Mouse (Mus musculus): ENCODE measurements around the gene Zfp512. TPM values are rescaled to one million over a fixed set of nuclear protein-coding genes. Genes with fewer than 3 reads are reported as not detected.

Zfp512 gene
- total RNA-seq (2023), result 10 to 100 TPM; 14.9 to 15.3 TPM

GRCm38 (mm10) chr5:31451878-31452561 lies at the start of gene Zfp512:
Gene Zfp512 (plus strand): TSS chr5:31452431.

GRCm38 (mm10) chr5:31485440-31485839 lies 33.2 kb downstream of the Zfp512 start, which contains the start of gene 4930548H24Rik:
Gene 4930548H24Rik (plus strand): TSS chr5:31485740.

DNA sequence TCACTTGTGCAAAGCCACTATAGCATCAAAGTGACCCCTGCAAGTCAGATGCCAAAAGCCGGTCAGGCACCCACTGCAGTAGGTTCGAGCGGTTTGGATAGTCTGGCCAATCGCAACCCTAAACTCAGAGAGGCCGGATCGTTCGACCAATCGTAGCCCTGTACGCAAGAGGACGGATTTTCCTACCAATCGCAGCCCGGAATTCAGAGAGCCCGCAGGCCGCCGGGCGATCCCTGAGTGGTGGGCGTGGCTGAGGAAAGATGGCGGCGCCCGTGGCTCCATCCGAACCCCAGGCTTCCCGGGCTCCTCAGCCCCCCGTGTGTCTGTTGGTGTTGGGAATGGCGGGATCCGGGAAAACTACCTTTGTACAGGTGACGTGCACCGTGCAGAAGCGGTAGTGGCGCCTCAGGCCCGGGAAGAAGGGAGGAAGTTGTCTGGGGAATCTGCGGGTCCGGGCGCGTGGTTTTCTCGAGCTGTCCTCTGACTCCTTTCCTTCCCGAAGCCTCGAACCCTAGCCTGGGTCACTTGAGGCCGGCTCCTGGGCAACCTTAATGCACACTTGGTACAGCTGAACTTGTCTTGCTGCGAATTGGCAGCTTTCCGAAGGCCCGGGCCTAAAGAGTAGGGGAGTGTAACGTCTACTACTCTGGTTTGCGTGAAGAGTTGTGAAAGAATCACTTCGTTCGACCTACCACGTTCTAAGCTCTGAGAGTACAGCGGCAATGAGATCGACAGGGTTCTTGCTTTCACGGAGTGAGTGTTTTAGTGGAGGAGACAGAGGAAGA lies 42.5 kb downstream of the Zfp512 start, which contains the start of gene Gpn1:
Gene Gpn1 (plus strand): TSS at position 229 of the 785 bp plus-strand sequence.

DNA sequence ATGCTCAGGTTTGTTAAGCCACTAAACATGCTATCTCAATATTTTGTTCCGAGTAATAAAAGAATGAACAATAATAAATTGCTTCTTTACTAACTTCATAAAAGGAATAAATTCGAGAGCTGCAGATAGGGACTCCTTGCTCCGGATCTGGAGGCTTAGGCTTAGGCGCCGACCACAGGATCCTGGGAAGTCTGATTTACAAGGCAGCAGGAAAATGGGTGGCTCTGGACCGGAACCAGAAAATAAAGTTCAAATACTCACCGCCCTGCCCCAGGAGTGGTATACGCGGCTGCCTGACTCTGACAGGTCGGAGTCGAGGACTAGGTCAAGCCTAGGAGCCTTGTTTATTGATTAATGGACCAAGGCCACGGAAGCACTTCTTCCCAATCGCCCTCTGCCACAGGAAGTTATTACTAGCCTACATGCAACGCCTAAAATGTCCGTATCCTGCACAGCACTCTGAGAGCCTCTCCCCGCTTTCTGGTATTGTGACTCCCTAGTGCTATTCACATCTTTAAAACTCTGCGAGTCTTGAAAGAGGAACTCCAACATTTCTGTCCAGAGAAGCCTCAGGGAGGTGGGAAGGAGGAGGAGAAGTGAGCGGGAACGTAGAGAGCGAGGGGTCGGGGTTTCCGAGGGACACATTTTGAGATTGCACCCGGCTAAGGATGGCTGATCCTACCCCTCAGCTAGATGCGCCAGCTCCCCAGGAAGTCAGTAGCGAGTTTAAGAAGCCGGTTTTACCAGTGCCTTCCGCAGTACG lies 74.3 kb downstream of the Zfp512 start, which contains the start of gene Slc4a1ap:
Gene Slc4a1ap (plus strand): TSS at position 642 of the 763 bp plus-strand sequence.

GRCm38 (mm10) chr5:31527707-31528106 lies 75.5 kb downstream of the Zfp512 start, which contains the start of gene Supt7l:
Gene Supt7l (minus strand): TSS chr5:31527807.

Other genes with a start within 250 kb of the Zfp512 start
- 10 to 100 TPM; 78.2 to 80.5 TPM for gene Ppm1g, start 231.7 kb upstream of the Zfp512 start, total RNA-seq (2023)
- 100 to 1,000 TPM; 185 to 192 TPM for gene Nrbp1, start 211.6 kb upstream of the Zfp512 start, total RNA-seq (2023)
- 1 to 10 TPM in 1 of 2 experiments, not detected in 1; 2.6 TPM for gene Gm9970, start 211.2 kb upstream of the Zfp512 start, total RNA-seq (2023)
- 10 to 100 TPM; 11.2 TPM for gene Krtcap3, start 200.7 kb upstream of the Zfp512 start, total RNA-seq (2023)
- 10 to 100 TPM in 1 of 2 experiments, 1 to 10 TPM in 1; 9.8 to 11.8 TPM for gene Ift172, start 161.3 kb upstream of the Zfp512 start, total RNA-seq (2023)
- gene Fndc4, start 156.4 kb upstream of the Zfp512 start, total RNA-seq (2023), result not detected
- gene Gckr, start 155.0 kb upstream of the Zfp512 start, total RNA-seq (2023), result not detected
- 1 to 10 TPM in 1 of 2 experiments, under 1 TPM in 1; 0.79 to 1.0 TPM for gene 4930548H24Rik, start 33.3 kb downstream of the Zfp512 start, total RNA-seq (2023)
- gene Gpn1, start 42.3 kb downstream of the Zfp512 start, total RNA-seq (2023), result 10 to 100 TPM; 31.0 to 39.0 TPM
- gene Slc4a1ap, start 74.6 kb downstream of the Zfp512 start, total RNA-seq (2023), result 10 to 100 TPM; 30.1 to 36.1 TPM
- 10 to 100 TPM; 10.0 to 12.0 TPM for gene Supt7l, start 75.4 kb downstream of the Zfp512 start, total RNA-seq (2023)
- gene Mrpl33, start 144.5 kb downstream of the Zfp512 start, total RNA-seq (2023), result 100 to 1,000 TPM; 374 to 437 TPM
- gene Rbks, start 245.2 kb downstream of the Zfp512 start, total RNA-seq (2023), result 10 to 100 TPM; 17.9 to 20.4 TPM
- gene Babam2, start 245.3 kb downstream of the Zfp512 start, total RNA-seq (2023), result 10 to 100 TPM; 53.4 to 59.4 TPM

Data from neutrophil, adult 59 days (primary cell).